Mouse (Mus musculus) granulocyte monocyte progenitor cell, adult 5-6 weeks (primary cell): ENCODE data around the gene Zfp13. TPM values are rescaled to one million over a fixed set of nuclear protein-coding genes. Genes with fewer than 3 reads are reported as not detected.
"Not testable (repeated sequence)": the region's sequence is repeated elsewhere in the genome, so short reads cannot be mapped to it uniquely, and the experiment has no call there.

Experiments used
- ATAC-seq: replicated peaks from 2 replicates; pipeline ENCODE4 v1.8.0; 2016; ENCODE audit warnings: mild to moderate bottlenecking, moderate TSS enrichment, inconsistent platforms; ENCODE audit not compliant: poor library complexity, severe bottlenecking
- total RNA-seq, 2 experiments: library from RNA; stranded (forward) in 1 of 2; stranded (reverse) in 1 of 2; fragments of 200-712, 200-1000 nt in 1 of 2; fragments of >200 nt in 1 of 2; fragmentation: Nextera tagmentation in 1 of 2; gene quantifications; 2 replicates each; pipeline ENCODE4 v1.2.3; 2014 to 2017

Zfp13 gene
- total RNA-seq, 2 experiments from 2014 or later: 0.46 to 1.7 TPM

DNA sequence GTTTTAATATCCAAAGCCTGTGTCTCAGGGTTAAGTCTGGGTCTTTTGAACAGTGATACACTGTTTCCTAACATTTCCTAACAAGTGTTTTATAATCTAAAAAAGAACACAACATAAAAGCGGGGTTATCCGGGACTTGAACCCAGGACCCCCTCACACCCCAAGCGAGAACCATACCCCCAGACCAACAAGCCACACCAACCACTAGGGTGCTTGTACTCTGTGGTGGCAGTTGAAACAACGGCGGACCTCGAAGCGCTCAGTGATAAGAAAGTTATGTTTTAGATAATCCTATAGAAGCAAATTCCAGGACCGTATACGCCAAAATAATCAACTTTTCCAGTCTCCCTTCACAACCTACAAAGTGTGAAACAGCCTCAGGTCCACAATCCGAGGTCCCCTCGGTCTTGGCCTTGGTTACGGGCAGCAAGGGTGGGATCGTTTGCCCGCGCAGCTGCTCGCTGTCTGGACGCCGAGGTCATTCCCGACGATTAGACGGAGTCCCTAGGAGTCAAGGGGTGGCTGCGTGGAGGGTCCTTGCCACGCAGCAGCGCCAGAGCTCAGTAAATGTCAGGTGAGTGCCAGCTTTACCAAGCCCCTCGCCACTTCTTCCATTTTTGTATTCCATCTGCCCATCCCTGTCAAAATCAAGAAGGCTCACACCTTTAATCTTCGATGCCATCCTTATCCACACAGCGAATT, 61.6 kb downstream of the Zfp13 start:
- no peak for ATAC-seq

DNA sequence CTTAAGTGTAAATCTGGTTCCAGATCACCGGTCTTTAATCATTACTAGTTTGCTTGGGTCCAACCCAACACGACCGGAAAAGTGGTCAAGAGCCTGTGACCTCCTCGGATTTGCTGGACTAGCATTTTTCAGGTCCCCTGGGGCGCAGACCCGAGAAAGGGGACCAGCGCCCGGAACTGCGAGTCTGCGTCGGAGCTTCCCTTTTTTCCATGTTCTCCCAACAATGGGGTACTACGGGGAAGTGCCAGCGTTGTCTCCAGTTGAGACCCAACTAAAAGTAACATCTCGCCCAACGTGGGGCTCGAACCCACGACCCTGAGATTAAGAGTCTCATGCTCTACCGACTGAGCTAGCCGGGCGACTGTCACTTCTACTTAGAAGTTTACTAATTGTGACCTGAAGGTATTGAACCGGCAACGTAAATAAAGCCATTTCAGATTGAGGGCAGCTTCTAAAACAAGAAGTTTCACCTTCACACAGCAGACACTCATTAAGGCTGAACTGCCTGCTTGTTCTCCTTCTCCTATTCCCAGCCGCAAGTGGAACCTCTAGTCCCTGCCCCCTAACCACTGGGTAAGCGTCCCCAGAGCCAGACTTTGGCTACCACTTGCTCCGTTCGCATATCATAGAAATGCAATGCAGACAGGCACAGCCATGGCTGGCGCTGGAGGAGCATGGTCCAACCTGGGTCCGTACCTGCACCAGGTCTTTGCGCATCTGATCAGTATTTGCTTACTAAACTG, 64.1 kb downstream of the Zfp13 start:
- peak; percentile 60 for ATAC-seq

DNA sequence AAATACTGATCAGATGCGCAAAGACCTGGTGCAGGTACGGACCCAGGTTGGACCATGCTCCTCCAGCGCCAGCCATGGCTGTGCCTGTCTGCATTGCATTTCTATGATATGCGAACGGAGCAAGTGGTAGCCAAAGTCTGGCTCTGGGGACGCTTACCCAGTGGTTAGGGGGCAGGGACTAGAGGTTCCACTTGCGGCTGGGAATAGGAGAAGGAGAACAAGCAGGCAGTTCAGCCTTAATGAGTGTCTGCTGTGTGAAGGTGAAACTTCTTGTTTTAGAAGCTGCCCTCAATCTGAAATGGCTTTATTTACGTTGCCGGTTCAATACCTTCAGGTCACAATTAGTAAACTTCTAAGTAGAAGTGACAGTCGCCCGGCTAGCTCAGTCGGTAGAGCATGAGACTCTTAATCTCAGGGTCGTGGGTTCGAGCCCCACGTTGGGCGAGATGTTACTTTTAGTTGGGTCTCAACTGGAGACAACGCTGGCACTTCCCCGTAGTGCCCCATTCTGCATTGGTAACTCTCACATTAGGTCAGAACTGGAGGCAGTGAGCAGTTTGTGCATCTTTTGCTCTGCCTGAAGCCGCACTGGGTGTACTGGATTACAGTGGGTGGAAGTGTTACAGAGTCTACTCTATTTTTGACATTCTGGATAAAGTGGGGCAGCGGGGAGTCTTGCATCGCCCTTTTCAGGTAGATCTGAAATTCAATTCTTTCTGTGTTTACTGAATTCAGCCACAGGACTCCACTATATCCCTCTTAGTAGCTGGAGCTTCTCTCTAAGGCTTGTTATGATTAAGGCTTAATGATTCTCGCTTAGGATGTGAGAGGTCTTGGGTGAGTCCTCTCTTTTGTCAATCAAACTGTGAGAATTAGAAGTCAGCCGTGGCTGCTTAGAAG, 65.4 kb downstream of the Zfp13 start:
- peak; percentile 42 for ATAC-seq

DNA sequence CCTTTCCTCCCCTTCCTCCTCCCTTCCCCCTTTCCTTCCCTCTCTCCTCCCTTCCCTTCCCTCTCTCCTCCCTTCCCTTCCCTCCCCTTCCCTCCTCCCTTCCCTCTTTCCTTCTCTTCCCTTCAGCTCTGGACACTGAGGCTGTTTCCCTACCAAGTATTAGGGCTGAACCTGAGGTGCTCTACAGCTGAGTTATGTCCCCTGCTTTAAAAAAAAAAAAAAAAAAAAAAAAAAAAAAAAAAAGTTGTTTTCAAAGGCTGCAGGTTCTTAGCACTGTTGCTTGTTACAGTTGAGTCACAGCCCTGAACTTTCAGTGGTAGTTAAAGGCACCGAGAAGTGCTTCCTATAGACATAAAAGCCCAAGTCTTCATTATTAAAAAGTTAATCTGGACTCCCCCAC, 67.9 kb downstream of the Zfp13 start:
- ATAC-seq: not testable (repeated sequence)

Other genes starting within 250 kb of the Zfp13 start
- not detected in 2 replicates for gene Vmn2r116, start 214.9 kb downstream of the Zfp13 start, total RNA-seq (2014; fragmentation: Nextera tagmentation)
- not detected in 2 replicates for gene Vmn2r116, start 214.9 kb downstream of the Zfp13 start, total RNA-seq (2017)
- not detected in 2 replicates for gene Vmn2r117, start 119.8 kb downstream of the Zfp13 start, total RNA-seq (2014; fragmentation: Nextera tagmentation)
- not detected in 2 replicates for gene Vmn2r117, start 119.8 kb downstream of the Zfp13 start, total RNA-seq (2017)
- gene Zfp213, start 35.2 kb downstream of the Zfp13 start, total RNA-seq (2014; fragmentation: Nextera tagmentation): 4.9 and 6.9 TPM in 2 replicates
- 9.7 and 10.7 TPM in 2 replicates for gene Zfp213, start 35.2 kb downstream of the Zfp13 start, total RNA-seq (2017)
- not detected in 2 replicates for gene Zscan10, start 1.4 kb upstream of the Zfp13 start, total RNA-seq (2014; fragmentation: Nextera tagmentation)
- not detected in 2 replicates for gene Zscan10, start 1.4 kb upstream of the Zfp13 start, total RNA-seq (2017)
- gene Mmp25, start 45.8 kb upstream of the Zfp13 start, total RNA-seq (2014; fragmentation: Nextera tagmentation): not detected in 2 replicates
- 0.47 and 0.57 TPM in 2 replicates for gene Mmp25, start 45.8 kb upstream of the Zfp13 start, total RNA-seq (2017)
- not detected in 2 replicates for gene Bicdl2, start 61.0 kb upstream of the Zfp13 start, total RNA-seq (2014; fragmentation: Nextera tagmentation)
- not detected in 2 replicates for gene Bicdl2, start 61.0 kb upstream of the Zfp13 start, total RNA-seq (2017)
- 48.9 and 51.5 TPM in 2 replicates for gene Hcfc1r1, start 74.1 kb upstream of the Zfp13 start, total RNA-seq (2014; fragmentation: Nextera tagmentation)
- gene Hcfc1r1, start 74.1 kb upstream of the Zfp13 start, total RNA-seq (2017): 13.5 and 16.6 TPM in 2 replicates
- 49.8 and 50.2 TPM in 2 replicates for gene Thoc6, start 74.4 kb upstream of the Zfp13 start, total RNA-seq (2014; fragmentation: Nextera tagmentation)
- gene Thoc6, start 74.4 kb upstream of the Zfp13 start, total RNA-seq (2017): 37.1 and 39.3 TPM in 2 replicates
- gene Tnfrsf12a, start 78.0 kb upstream of the Zfp13 start, total RNA-seq (2014; fragmentation: Nextera tagmentation): 5.1 and 7.8 TPM in 2 replicates
- 4.7 and 7.7 TPM in 2 replicates for gene Tnfrsf12a, start 78.0 kb upstream of the Zfp13 start, total RNA-seq (2017)
- gene Cldn6, start 79.8 kb upstream of the Zfp13 start, total RNA-seq (2014; fragmentation: Nextera tagmentation): 0.67 TPM in 1 of 2 replicates, not detected in the other
- not detected in 2 replicates for gene Cldn6, start 79.8 kb upstream of the Zfp13 start, total RNA-seq (2017)
- not detected in 2 replicates for gene Cldn9, start 84.5 kb upstream of the Zfp13 start, total RNA-seq (2014; fragmentation: Nextera tagmentation)
- not detected in 2 replicates for gene Cldn9, start 84.5 kb upstream of the Zfp13 start, total RNA-seq (2017)
- not detected in 2 replicates for gene 1520401A03Rik, start 123.3 kb upstream of the Zfp13 start, total RNA-seq (2014; fragmentation: Nextera tagmentation)
- not detected in 2 replicates for gene 1520401A03Rik, start 123.3 kb upstream of the Zfp13 start, total RNA-seq (2017)
- gene Pkmyt1, start 126.8 kb upstream of the Zfp13 start, total RNA-seq (2014; fragmentation: Nextera tagmentation): 63.7 and 86.7 TPM in 2 replicates
- 22.0 and 24.3 TPM in 2 replicates for gene Pkmyt1, start 126.8 kb upstream of the Zfp13 start, total RNA-seq (2017)
- gene Paqr4, start 141.4 kb upstream of the Zfp13 start, total RNA-seq (2014; fragmentation: Nextera tagmentation): 0.69 and 2.4 TPM in 2 replicates
- 2.2 and 2.5 TPM in 2 replicates for gene Paqr4, start 141.4 kb upstream of the Zfp13 start, total RNA-seq (2017)
- not detected in 2 replicates for gene Kremen2, start 146.3 kb upstream of the Zfp13 start, total RNA-seq (2014; fragmentation: Nextera tagmentation)
- not detected in 2 replicates for gene Kremen2, start 146.3 kb upstream of the Zfp13 start, total RNA-seq (2017)
- gene Flywch1, start 172.1 kb upstream of the Zfp13 start, total RNA-seq (2014; fragmentation: Nextera tagmentation): 10.3 and 17.5 TPM in 2 replicates
- gene Flywch1, start 172.1 kb upstream of the Zfp13 start, total RNA-seq (2017): 15.2 and 22.4 TPM in 2 replicates
- gene Flywch2, start 186.6 kb upstream of the Zfp13 start, total RNA-seq (2014; fragmentation: Nextera tagmentation): 0.80 and 7.2 TPM in 2 replicates
- gene Flywch2, start 186.6 kb upstream of the Zfp13 start, total RNA-seq (2017): 0.30 TPM in 1 of 2 replicates, not detected in the other
- gene Srrm2, start 191.0 kb upstream of the Zfp13 start, total RNA-seq (2014; fragmentation: Nextera tagmentation): 563 and 623 TPM in 2 replicates
- 126 TPM in 2 replicates for gene Srrm2, start 191.0 kb upstream of the Zfp13 start, total RNA-seq (2017)
- 318 and 455 TPM in 2 replicates for gene Elob, start 229.6 kb upstream of the Zfp13 start, total RNA-seq (2014; fragmentation: Nextera tagmentation)
- 124 and 129 TPM in 2 replicates for gene Elob, start 229.6 kb upstream of the Zfp13 start, total RNA-seq (2017)
- gene Prss33, start 236.6 kb upstream of the Zfp13 start, total RNA-seq (2014; fragmentation: Nextera tagmentation): not detected in 2 replicates
- not detected in 2 replicates for gene Prss33, start 236.6 kb upstream of the Zfp13 start, total RNA-seq (2017)
- not detected in 2 replicates for gene Prss32, start 244.4 kb upstream of the Zfp13 start, total RNA-seq (2014; fragmentation: Nextera tagmentation)
- not detected in 2 replicates for gene Prss32, start 244.4 kb upstream of the Zfp13 start, total RNA-seq (2017)
- not detected in 2 replicates for gene Prss41, start 244.7 kb upstream of the Zfp13 start, total RNA-seq (2014; fragmentation: Nextera tagmentation)
- gene Prss41, start 244.7 kb upstream of the Zfp13 start, total RNA-seq (2017): not detected in 2 replicates